Mouse (Mus musculus): ENCODE results near the gene Dpp6. TPM values are rescaled to one million over a fixed set of nuclear protein-coding genes. Genes with fewer than 3 reads are reported as not detected.

The Dpp6 gene
- polyA plus RNA-seq, 1 experiment from 2014 or later: 7.0 TPM

- peak; percentile 53 for DNase-seq (ENCODE audit: low spot score)
- no peaks in the 10 kb centered on the region for H3K9me3 ChIP-seq (replicated peaks)
- H3K27ac ChIP-seq (replicated peaks): peak overlapping the region; percentile 83
- H3K27me3 ChIP-seq (ENCODE audit: low read depth, poor library complexity, severe bottlenecking): peaks cover 34% of the 10 kb centered on the region
- WGBS: 1% methylated on average over 55 of the region's 55 CpGs
- peaks cover 40% of the 10 kb centered on the region for H3K4me1 ChIP-seq
- no peaks in the 10 kb centered on the region for H3K36me3 ChIP-seq
- H3K4me3 ChIP-seq: peak overlapping the region; percentile 70
Observed at GRCm38 (mm10) chr5:27049341-27050091, 232.5 kb downstream of the Dpp6 start.

- Histone ChIP-seq H3K27ac (replicated peaks) (no peak overlapping the region), H3K4me1 (peaks cover 32% of the 10 kb centered on the region), H3K9me3 (replicated peaks) (no peaks in the 10 kb centered on the region), H3K4me3 (no peak overlapping the region), H3K36me3 (no peaks in the 10 kb centered on the region), H3K27me3 (ENCODE audit: low read depth, poor library complexity, severe bottlenecking) (peaks cover 34% of the 10 kb centered on the region)
- WGBS: 42% methylated on average over 3 of the region's 3 CpGs
- no peak for DNase-seq (ENCODE audit: low spot score)
Observed at GRCm38 (mm10) chr5:27051250-27051649, 234.2 kb downstream of the Dpp6 start.

DNA sequence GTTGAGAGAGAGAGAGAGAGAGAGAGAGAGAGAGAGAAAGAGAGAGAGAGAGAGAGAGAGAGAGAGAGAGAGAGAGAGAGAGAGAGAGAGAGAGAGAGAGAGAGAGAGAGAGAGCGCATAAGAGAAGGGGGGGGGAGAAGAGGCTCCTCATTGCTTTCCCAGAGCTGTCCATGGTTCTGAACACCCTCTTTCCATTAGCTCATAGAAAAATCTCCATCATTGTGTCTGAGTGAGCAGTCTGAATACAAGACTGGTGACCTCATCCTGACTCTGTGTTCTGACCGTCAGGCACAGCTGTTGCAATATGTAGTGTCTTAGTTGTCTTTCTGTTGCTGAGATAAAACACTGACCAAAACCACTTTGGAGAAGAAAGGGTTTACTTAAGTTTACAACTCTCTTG is 235.4 kb downstream of the Dpp6 start:
- Histone ChIP-seq H3K27ac (replicated peaks) (no peak overlapping the region), H3K36me3 (no peaks in the 10 kb centered on the region), H3K4me1 (peaks cover 30% of the 10 kb centered on the region), H3K9me3 (replicated peaks) (no peaks in the 10 kb centered on the region), H3K4me3 (no peak overlapping the region), H3K27me3 (ENCODE audit: low read depth, poor library complexity, severe bottlenecking) (peaks cover 31% of the 10 kb centered on the region)
- DNase-seq (ENCODE audit: low spot score): peak; percentile 19
- 20% methylated on average over 2 of the region's 2 CpGs for WGBS

DNA sequence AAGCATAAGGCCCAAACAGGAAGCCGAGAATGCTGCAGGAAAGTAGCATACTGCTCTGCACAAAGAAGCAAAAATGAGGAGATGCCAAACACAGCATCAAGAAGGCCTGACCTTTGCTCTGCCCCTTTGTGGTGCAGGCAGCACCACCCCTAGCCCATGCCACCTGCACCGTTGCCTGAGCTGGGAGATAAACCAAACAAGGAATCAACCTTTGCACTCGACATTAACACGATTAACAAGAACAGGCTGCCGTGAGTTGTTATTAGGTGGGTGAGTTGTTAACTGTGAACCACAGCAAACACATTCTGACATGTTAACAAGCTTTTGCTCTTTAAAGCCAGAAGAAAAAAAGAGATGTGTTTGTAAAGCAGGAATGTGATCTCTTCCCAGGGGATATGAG is 239.4 kb downstream of the Dpp6 start:
- peaks cover 10% of the 10 kb centered on the region; the same call in 1 of the 2 replicates for H3K4me1 ChIP-seq
- H3K27me3 ChIP-seq (ENCODE audit: low read depth, poor library complexity, severe bottlenecking): no peaks in the 10 kb centered on the region
- no peak overlapping the region for H3K4me3 ChIP-seq
- H3K9me3 ChIP-seq (replicated peaks): no peaks in the 10 kb centered on the region
- DNase-seq (ENCODE audit: low spot score): no peak
- H3K36me3 ChIP-seq: no peaks in the 10 kb centered on the region
- H3K27ac ChIP-seq (replicated peaks): no peak overlapping the region
- 71% methylated on average over 5 of the region's 5 CpGs for WGBS

- H3K36me3 ChIP-seq: no peaks in the 10 kb centered on the region
- H3K27me3 ChIP-seq (ENCODE audit: low read depth, poor library complexity, severe bottlenecking): no peaks in the 10 kb centered on the region
- 85% methylated on average over 4 of the region's 4 CpGs for WGBS
- no peak overlapping the region for H3K4me3 ChIP-seq
- no peaks in the 10 kb centered on the region for H3K9me3 ChIP-seq (replicated peaks)
- DNase-seq (ENCODE audit: low spot score): no peak
- no peak overlapping the region for H3K27ac ChIP-seq (replicated peaks)
- peaks cover 10% of the 10 kb centered on the region; the same call in 1 of the 2 replicates for H3K4me1 ChIP-seq
Observed at GRCm38 (mm10) chr5:27060114-27060513, 243.1 kb downstream of the Dpp6 start.

DNA sequence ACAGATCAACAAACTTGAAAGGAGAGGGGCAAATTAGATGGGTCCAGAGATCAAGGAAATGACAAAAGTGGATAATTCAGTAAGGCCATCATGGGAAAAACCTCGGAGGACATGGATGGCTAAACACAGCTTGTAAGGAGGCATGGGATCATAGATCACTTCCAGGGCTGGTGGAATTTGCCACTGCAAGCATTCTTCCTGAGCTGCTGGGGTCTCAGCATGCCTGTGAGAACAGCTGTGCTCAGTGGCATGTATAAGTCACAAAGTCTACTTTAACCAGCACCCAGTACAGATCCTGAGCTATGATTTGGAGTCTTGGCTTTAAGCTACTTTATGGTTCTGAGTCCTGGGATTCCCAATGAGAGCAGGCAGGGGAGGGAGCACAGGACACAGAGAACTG is 246.9 kb downstream of the Dpp6 start:
- H3K4me3 ChIP-seq: no peak overlapping the region
- H3K27me3 ChIP-seq (ENCODE audit: low read depth, poor library complexity, severe bottlenecking): no peaks in the 10 kb centered on the region
- WGBS: 66% methylated on average over 1 of the region's 1 CpGs
- H3K4me1 ChIP-seq: peaks cover 10% of the 10 kb centered on the region; the same call in 1 of the 2 replicates
- no peaks in the 10 kb centered on the region for H3K9me3 ChIP-seq (replicated peaks)
- DNase-seq (ENCODE audit: low spot score): no peak
- no peaks in the 10 kb centered on the region for H3K36me3 ChIP-seq
- H3K27ac ChIP-seq (replicated peaks): no peak overlapping the region

GRCm38 (mm10) chr5:27066837-27067236 is 249.8 kb downstream of the Dpp6 start:
- H3K36me3 ChIP-seq: no peaks in the 10 kb centered on the region
- 78% methylated on average over 4 of the region's 4 CpGs for WGBS
- H3K9me3 ChIP-seq (replicated peaks): no peaks in the 10 kb centered on the region
- H3K27me3 ChIP-seq (ENCODE audit: low read depth, poor library complexity, severe bottlenecking): no peaks in the 10 kb centered on the region
- H3K4me1 ChIP-seq: no peaks in the 10 kb centered on the region
- H3K27ac ChIP-seq (replicated peaks): no peak overlapping the region
- H3K4me3 ChIP-seq: no peak overlapping the region
- DNase-seq (ENCODE audit: low spot score): no peak

GRCm38 (mm10) chr5:27075131-27075591 is 258.2 kb downstream of the Dpp6 start:
- Histone ChIP-seq H3K27ac (replicated peaks) (no peak overlapping the region; the same call in 1 of the 2 replicates), H3K27me3 (ENCODE audit: low read depth, poor library complexity, severe bottlenecking) (no peaks in the 10 kb centered on the region), H3K9me3 (replicated peaks) (no peaks in the 10 kb centered on the region), H3K4me1 (no peaks in the 10 kb centered on the region), H3K4me3 (no peak overlapping the region), H3K36me3 (no peaks in the 10 kb centered on the region)
- WGBS: 28% methylated on average over 8 of the region's 8 CpGs
- DNase-seq (ENCODE audit: low spot score): peak; percentile 52

DNA sequence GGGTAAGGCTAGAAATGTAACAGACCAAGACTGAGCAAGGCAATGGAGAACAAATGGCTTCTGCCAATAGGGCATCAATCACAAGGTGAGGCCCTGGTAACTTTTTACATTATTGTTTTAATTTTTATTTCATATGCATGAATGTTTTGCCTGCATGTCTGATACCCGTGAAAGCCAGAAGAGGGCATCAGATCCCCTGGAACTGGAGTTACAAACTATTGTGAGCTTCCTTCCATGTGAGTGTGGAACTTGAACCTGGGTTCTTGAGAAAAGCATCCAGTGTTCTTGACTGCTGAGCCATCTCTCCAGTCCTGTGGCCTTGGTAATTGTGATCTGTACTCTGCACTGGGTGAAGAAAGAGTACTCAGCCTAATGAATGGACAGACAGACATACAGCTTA is 259.0 kb downstream of the Dpp6 start:
- Histone ChIP-seq H3K27me3 (ENCODE audit: low read depth, poor library complexity, severe bottlenecking) (no peaks in the 10 kb centered on the region), H3K4me3 (no peak overlapping the region), H3K4me1 (no peaks in the 10 kb centered on the region), H3K9me3 (replicated peaks) (no peaks in the 10 kb centered on the region), H3K36me3 (no peaks in the 10 kb centered on the region), H3K27ac (replicated peaks) (no peak overlapping the region)
- 50% methylated on average over 1 of the region's 1 CpGs for WGBS
- DNase-seq (ENCODE audit: low spot score): no peak

DNA sequence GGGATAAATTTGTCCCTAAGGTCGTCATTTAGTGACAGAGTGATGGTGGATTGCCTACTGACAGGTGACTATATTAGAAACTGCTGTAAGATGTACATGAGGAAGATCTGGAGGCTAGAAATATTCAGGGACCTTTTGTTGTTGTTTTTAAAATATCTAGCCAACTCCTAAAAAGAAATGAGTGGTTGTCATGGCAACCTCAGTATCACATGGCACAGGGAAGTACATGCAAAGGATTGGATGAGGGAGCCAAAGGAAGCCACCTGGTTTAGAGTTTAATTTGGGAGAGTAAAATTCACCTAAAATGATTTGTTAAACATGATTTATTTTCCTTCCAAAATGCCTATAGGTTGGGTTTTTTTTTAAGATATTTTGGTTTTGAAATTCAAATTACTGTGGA is 260.8 kb downstream of the Dpp6 start:
- H3K4me1 ChIP-seq: no peaks in the 10 kb centered on the region
- no peaks in the 10 kb centered on the region for H3K27me3 ChIP-seq (ENCODE audit: low read depth, poor library complexity, severe bottlenecking)
- no peak overlapping the region for H3K27ac ChIP-seq (replicated peaks)
- no peaks in the 10 kb centered on the region for H3K9me3 ChIP-seq (replicated peaks)
- WGBS: 63% methylated on average over 1 of the region's 1 CpGs
- no peaks in the 10 kb centered on the region for H3K36me3 ChIP-seq
- no peak overlapping the region for H3K4me3 ChIP-seq
- DNase-seq (ENCODE audit: low spot score): no peak

- whole genome bisulfite sequencing: 78% methylated on average over 1 of the region's 1 CpGs
- Histone ChIP-seq H3K27me3 (ENCODE audit: low read depth, poor library complexity, severe bottlenecking) (no peaks in the 10 kb centered on the region), H3K4me3 (no peak overlapping the region), H3K9me3 (replicated peaks) (no peaks in the 10 kb centered on the region), H3K4me1 (no peaks in the 10 kb centered on the region), H3K27ac (replicated peaks) (no peak overlapping the region), H3K36me3 (no peaks in the 10 kb centered on the region)
- no peak for DNase-seq (ENCODE audit: low spot score)
Observed at GRCm38 (mm10) chr5:27081275-27081674, 264.3 kb downstream of the Dpp6 start.

DNA sequence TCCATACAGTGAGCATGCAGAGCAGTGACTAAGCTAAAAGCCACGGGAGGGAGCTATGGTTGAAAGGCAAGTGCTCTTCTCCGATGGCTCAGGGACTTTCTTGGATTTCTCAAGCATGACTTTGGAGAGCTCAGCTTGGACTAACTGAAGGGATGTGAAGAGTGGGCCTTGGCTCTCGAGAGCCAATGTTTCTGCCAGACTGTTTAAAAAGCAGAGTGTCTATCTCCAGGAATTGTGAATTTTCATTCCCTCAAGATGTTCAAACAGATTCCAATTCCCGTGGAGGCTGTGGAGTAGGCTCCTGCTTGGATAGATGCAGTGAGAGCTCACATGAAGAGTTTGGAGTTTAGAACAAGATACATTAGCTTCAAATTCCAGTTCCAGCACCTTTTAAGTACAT is 266.8 kb downstream of the Dpp6 start:
- Histone ChIP-seq H3K27ac (replicated peaks) (no peak overlapping the region), H3K27me3 (ENCODE audit: low read depth, poor library complexity, severe bottlenecking) (no peaks in the 10 kb centered on the region), H3K36me3 (no peaks in the 10 kb centered on the region), H3K9me3 (replicated peaks) (no peaks in the 10 kb centered on the region), H3K4me1 (no peaks in the 10 kb centered on the region), H3K4me3 (no peak overlapping the region)
- no peak for DNase-seq (ENCODE audit: low spot score)
- WGBS: 78% methylated on average over 4 of the region's 4 CpGs

- Histone ChIP-seq H3K36me3 (no peaks in the 10 kb centered on the region), H3K4me1 (no peaks in the 10 kb centered on the region), H3K27ac (replicated peaks) (no peak overlapping the region), H3K27me3 (ENCODE audit: low read depth, poor library complexity, severe bottlenecking) (no peaks in the 10 kb centered on the region), H3K9me3 (replicated peaks) (no peaks in the 10 kb centered on the region), H3K4me3 (no peak overlapping the region)
- no peak for DNase-seq (ENCODE audit: low spot score)
- 97% methylated on average over 1 of the region's 1 CpGs for WGBS
Observed at GRCm38 (mm10) chr5:27108221-27108620, 291.2 kb downstream of the Dpp6 start.

All from midbrain, embryonic 10.5 days (tissue).